Mouse (Mus musculus) cortical plate, adult 2 months (tissue): ENCODE results near the gene Frmd4a.

Experiments used
- CTCF ChIP-seq: fragments of 200-500 bp; IDR thresholded peaks from 2 replicates; pipeline ENCODE4 v1.5.1; 2011; ENCODE audit warnings: mild to moderate bottlenecking, control low read depth, low read length; ENCODE audit not compliant: insufficient read depth; ENCODE audit errors: extremely low read depth
- POLR2A ChIP-seq: fragments of 200-500 bp; IDR thresholded peaks from 2 replicates; pipeline ENCODE4 v1.6.1; 2011; ENCODE audit warnings: mild to moderate bottlenecking, low read length, control low read depth; ENCODE audit not compliant: insufficient read depth; ENCODE audit errors: extremely low read depth

- no peak for TF ChIP-seq CTCF
- no peak for TF ChIP-seq POLR2A
These were observed 54.3 kb downstream of the Frmd4a start for GRCm38 (mm10) chr2:4071831-4072230.
